Mouse (Mus musculus) erythroid progenitor cell, adult 5-6 weeks (primary cell): Measurements from ENCODE around the gene Hist1h4i. TPM values are rescaled to one million over a fixed set of nuclear protein-coding genes. Genes with fewer than 3 reads are reported as not detected.
A peak's percentile ranks its signal among the peaks of the same experiment; 100 is the strongest.
"Not testable (repeated sequence)": the region's sequence is repeated elsewhere in the genome, so short reads cannot be mapped to it uniquely, and the experiment has no call there.

Experiments
- ATAC-seq: replicated peaks from 2 replicates; pipeline ENCODE4 v1.8.0; 2016; ENCODE audit warnings: moderate number of reproducible peaks, mild to moderate bottlenecking, moderate TSS enrichment, inconsistent platforms; ENCODE audit not compliant: poor library complexity, low FRiP score, severe bottlenecking
- total RNA-seq, 2 experiments: library from RNA; stranded (forward) in 1 of 2; stranded (reverse) in 1 of 2; fragments of 150-400 nt in 1 of 2; fragments of 186-747, 209-891 nt in 1 of 2; gene quantifications; 2 replicates each; pipeline versions ENCODE4 v1.2.3 to v1.2.4; 2015 to 2017; ENCODE audit warnings: low replicate concordance in 2 of 2

Hist1h4i gene
- 116 and 173 TPM in 2 replicates for total RNA-seq (2015; ENCODE audit: low replicate concordance)
- total RNA-seq (2017; ENCODE audit: low replicate concordance) = 364 and 489 TPM in 2 replicates

- ATAC-seq = peak; percentile 41
These were observed at the start of gene Hist1h4i for GRCm38 (mm10) chr13:22041142-22041536. Hist1h4i (minus strand) TSS chr13:22041362.

- ATAC-seq = not testable (repeated sequence)
These were observed 43.0 kb upstream of the Hist1h4i start, which contains the start of gene Vmn1r188 for GRCm38 (mm10) chr13:22084140-22084539. Vmn1r188 (plus strand) TSS chr13:22084440.

- ATAC-seq = no peak
These were observed 22.3 kb upstream of the Hist1h4i start for GRCm38 (mm10) chr13:22063468-22063867.

GRCm38 (mm10) chr13:22061422-22061821, 20.3 kb upstream of the Hist1h4i start:
- ATAC-seq = no peak

GRCm38 (mm10) chr13:22053754-22054153, 12.6 kb upstream of the Hist1h4i start:
- ATAC-seq = no peak

GRCm38 (mm10) chr13:22051523-22051859, 10.3 kb upstream of the Hist1h4i start:
- ATAC-seq = no peak

- ATAC-seq = peak; percentile 97
These were observed 9.7 kb upstream of the Hist1h4i start for GRCm38 (mm10) chr13:22050591-22051522.

- ATAC-seq = no peak
These were observed 8.7 kb upstream of the Hist1h4i start for GRCm38 (mm10) chr13:22049737-22050440.

GRCm38 (mm10) chr13:22049041-22049440, 7.9 kb upstream of the Hist1h4i start:
- ATAC-seq = no peak

GRCm38 (mm10) chr13:22045311-22045710, 4.1 kb upstream of the Hist1h4i start:
- no peak for ATAC-seq

- no peak for ATAC-seq
These were observed 3.4 kb upstream of the Hist1h4i start for GRCm38 (mm10) chr13:22044432-22045155.

- ATAC-seq = peak; percentile 33
These were observed 2.6 kb upstream of the Hist1h4i start for GRCm38 (mm10) chr13:22043503-22044431.

- peak; percentile 68 for ATAC-seq
These were observed 1.7 kb upstream of the Hist1h4i start, which contains the start of the genes Hist1h2ag and Hist1h2bj for GRCm38 (mm10) chr13:22042568-22043502. Hist1h2ag (minus strand) TSS chr13:22042944. Hist1h2bj (plus strand) TSS chr13:22043214.

GRCm38 (mm10) chr13:22041651-22042567, 747 bp upstream of the Hist1h4i start:
- ATAC-seq = peak; percentile 13; the same call in 1 of the 2 replicates

GRCm38 (mm10) chr13:22040464-22041141, 559 bp downstream of the Hist1h4i start:
- peak; percentile 8 for ATAC-seq

- ATAC-seq = no peak
These were observed 1.2 kb downstream of the Hist1h4i start for GRCm38 (mm10) chr13:22039951-22040463.
